8 mouse cellular contexts compared by ENCODE assay signal in the genomic region with DNA sequence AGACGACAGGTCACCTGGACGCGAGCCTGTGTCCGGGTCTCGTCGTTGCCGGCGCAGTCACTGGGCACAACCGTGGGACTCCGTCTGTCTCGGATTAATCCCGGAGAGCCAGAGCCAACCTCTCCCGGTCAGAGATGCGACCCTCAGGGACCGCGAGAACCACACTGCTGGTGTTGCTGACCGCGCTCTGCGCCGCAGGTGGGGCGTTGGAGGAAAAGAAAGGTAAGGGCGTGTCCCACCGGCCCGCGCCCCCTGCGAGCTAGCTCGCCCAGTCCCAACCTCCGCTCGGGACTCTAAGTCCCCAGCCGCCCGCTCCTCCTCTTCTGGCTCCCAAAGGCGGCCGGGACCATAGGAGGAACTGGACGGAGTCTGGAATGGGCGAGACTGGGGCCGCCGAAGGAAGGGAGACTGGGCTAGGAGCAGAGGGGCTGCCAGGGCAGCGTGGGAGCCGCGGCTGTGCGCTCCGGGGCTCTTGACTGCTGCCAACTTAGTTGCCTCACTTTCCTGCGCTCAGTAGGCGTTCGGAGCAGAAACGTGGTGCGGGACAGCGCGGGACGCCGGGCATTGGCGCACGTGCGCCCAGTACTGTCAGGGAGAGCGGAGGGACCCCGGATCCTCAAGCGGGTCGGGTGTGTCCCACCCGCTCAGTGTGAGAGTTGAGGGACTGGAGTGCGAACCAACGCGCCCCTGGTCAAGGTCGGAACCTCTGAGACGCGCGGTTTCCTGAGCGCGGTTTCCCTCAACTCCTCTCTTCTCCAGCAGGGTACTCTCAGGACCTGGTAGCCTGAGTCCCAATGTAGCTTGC. TPM values are rescaled to one million over a fixed set of nuclear protein-coding genes. Genes with fewer than 3 reads are reported as not detected.
DNase-seq lines count a peak whose midpoint lies in the region; ATAC-seq lines count a peak whose summit lies in the region.

No protein-coding gene starts in this region.

- H3K9me3 ChIP-seq in heart, embryonic 13.5 days: no peaks in the 10 kb centered on the region

- WGBS in heart, embryonic 13.5 days: under 1% methylated on average over 68 of the region's 68 CpGs

- peak overlapping the region; percentile 96 for H3K4me2 ChIP-seq in heart, embryonic 13.5 days

- no peaks in the 10 kb centered on the region for H3K36me3 ChIP-seq in heart, embryonic 13.5 days

- H3K4me3 ChIP-seq in heart, embryonic 13.5 days: peak overlapping the region; percentile 73

- DNase-seq in kidney, adult 11 months: peak; percentile 28
- DNase-seq in kidney, adult 9 months: no peak
- peak; percentile 57 for DNase-seq in embryo, embryonic 10.5 days (ENCODE audit: low spot score)
- DNase-seq in kidney, postnatal 36 days: peak; percentile 39 to 68
- peak; percentile 31 for DNase-seq in urinary bladder, postnatal 14 days (ENCODE audit: low spot score)
- DNase-seq in frontal cortex, postnatal 14 days (ENCODE audit: low spot score in 2 of 2): no peak

- peaks cover 65% of the 10 kb centered on the region for H3K27me3 ChIP-seq in heart, embryonic 13.5 days (replicated peaks)

- peaks cover 14% of the 10 kb centered on the region for H3K4me1 ChIP-seq in heart, embryonic 13.5 days

- H3K27ac ChIP-seq in heart, embryonic 13.5 days (replicated peaks): 0 out of 2 replicates have a peak overlapping the region, but pooled peaks have one; percentile 15

- H3K9ac ChIP-seq in heart, embryonic 13.5 days: peak overlapping the region; percentile 78

- no peak for ATAC-seq in heart, embryonic 13.5 days (ENCODE audit: extremely low read depth, insufficient number of reproducible peaks, low FRiP score, low TSS enrichment)
- ATAC-seq in megakaryocyte-erythroid progenitor cell, adult 5-6 weeks (replicated peaks; ENCODE audit: low FRiP score, low TSS enrichment, poor library complexity, severe bottlenecking): 0 out of 2 replicates have a peak, but pooled peaks have one; percentile 34

RNA-seq across cellular contexts. Expression of gene Egfr, which starts 0.5 kb away (rescaled TPM):
- 2.0 and 2.5 TPM in 2 replicates for polyA plus RNA-seq in heart, embryonic 13.5 days (2015; fragmentation: Nextera tagmentation; extraction: Ambion mirVana)
- total RNA-seq in megakaryocyte-erythroid progenitor cell, adult 5-6 weeks (2014; fragmentation: Nextera tagmentation): not detected in 2 replicates
- total RNA-seq in megakaryocyte-erythroid progenitor cell, adult 5-6 weeks (2017): not detected in 2 replicates

Comparison
In these comparisons a context has a peak if more than half of its experiments do, and no peak if none do; other contexts are left out.
1. DNase-seq: peak in kidney, adult 11 months (single experiment), embryo, embryonic 10.5 days (single experiment), kidney, postnatal 36 days (2 of 2) and urinary bladder, postnatal 14 days (single experiment); none in kidney, adult 9 months (single experiment) and frontal cortex, postnatal 14 days (0 of 2).